Mouse (Mus musculus) B cell, adult (primary cell): ENCODE results near the gene Tle2. TPM values are rescaled to one million over a fixed set of nuclear protein-coding genes. Genes with fewer than 3 reads are reported as not detected.

Experiments
- total RNA-seq: library from RNA; stranded (reverse); gene quantifications from 4 replicates; pipeline ENCODE4 v1.2.4, GENCODE M21; 2023; ENCODE audit not compliant: inconsistent age

Gene Tle2
- 4.0 to 6.9 TPM (median 4.3 TPM) in 4 replicates for total RNA-seq

GRCm38 (mm10) chr10:81574081-81575056 is at the start of gene Tle2:
Tle2 (plus strand) TSS chr10:81574561.

GRCm38 (mm10) chr10:81545161-81545747 is 29.1 kb upstream of the Tle2 start, which contains the start of gene Gna11:
Gna11 (minus strand) TSS chr10:81545190.

DNA sequence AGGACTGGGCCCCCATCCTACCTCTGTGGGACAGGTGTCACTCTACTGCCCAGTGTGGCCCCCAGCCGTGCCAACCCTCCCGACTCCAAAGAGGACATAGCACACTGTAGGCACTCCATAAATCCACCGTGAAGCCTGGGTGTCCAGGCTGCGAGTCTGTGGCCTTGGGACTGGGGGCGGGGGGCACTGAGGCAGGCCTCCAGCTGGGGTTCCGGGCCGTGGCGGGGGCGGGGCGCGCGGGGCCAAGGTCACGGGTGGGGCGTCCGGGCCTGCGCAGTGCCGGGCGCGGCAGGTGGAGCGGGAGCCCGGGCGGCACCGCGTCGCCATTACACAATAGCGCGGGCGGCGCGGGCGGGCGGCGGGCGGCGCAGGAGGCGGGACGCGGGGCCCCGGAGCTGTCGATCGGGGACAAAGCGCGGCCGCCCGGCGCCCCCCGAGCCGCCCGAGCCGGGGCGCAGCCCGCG is 15.2 kb upstream of the Tle2 start, which contains the start of gene Aes:
TSS of gene Aes (plus strand) at position 326 of the 464 bp plus-strand sequence.

GRCm38 (mm10) chr10:81600738-81601203 is 26.4 kb downstream of the Tle2 start, which contains the start of gene Tle6:
Tle6 (minus strand) TSS chr10:81601073.

DNA sequence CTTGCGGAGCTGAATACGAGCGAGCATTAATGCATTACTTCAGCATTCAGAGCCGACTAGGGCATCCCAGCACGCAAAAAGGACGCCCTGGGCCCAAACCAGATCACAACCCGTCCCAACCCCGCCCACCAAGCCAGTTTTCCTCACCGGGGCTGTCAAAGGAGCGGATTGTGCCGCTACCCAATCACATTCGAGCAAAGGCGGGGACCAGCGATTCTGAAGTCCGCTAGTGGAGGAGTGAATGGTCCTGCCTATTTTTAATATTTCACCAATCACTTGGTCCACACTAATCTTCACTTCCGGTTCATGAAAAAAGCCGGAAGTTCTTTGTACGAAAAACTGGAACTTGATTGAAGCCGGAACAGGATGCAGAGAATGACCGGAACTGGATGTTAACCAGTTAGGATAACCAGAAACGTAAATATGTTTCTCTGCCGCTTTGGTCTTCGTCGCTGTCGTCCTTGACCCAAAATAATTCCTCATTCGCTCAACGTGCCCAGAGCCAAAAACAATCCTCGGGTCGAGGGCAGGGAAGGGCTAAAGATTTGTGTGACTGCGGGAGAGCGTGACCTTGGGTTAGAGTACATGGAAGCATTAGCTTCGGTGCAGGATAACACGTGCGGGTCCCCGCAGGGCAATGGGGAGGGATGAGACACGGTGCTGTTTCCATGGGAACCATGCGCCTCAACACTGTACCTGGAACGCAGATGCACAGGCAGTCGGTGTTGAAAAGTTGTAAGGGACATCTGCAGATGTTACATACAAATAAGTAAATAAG is 31.8 kb downstream of the Tle2 start, which contains the start of gene BC025920:
TSS of gene BC025920 (plus strand) at position 297 of the 778 bp plus-strand sequence.

DNA sequence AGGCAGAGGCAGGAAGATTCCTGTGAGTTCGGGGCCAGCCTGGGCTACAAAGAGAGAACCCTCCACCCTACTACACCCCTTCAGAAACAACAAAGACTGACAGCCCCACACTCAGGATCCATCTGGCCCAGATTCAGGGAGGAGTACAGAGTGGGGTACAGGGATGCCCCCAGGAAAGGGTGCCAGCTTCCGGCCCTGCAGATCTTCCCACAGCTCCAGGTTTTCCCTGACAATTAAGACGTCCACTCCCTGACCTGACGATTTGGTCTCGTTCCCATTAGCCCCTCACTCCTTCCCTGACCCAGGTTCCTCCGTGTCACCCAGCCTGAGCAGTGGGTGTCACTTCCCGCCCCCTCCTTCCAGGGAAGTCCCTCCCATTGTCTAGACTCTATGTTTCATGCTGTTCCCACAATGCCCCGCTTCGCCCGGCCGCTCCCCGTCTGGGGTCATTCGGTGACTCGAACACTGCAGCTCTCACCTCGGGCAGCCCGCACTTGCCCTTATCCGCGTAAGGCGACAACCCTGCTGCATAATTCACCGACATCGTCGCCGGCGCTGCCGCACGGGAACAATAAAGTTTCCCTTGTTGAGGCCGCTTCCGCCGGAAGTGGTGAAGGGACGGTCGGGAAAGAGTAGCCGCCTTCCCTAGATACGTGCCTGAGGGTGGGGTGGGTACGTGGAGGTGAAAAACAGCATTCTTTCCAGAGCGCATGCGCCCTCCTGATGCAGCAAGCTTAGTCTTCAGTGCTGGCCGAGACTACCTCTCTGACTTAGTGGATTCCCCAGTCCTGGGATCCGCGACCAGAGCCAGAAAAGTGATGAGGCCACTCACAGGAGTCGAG is 52.9 kb downstream of the Tle2 start, which contains the start of gene Sirt6:
TSS of gene Sirt6 (minus strand) at position 804 of the 842 bp plus-strand sequence.

GRCm38 (mm10) chr10:81628390-81628789 is 54.0 kb downstream of the Tle2 start, which contains the start of gene Ankrd24:
Ankrd24 (plus strand) TSS chr10:81628540.

Other genes with a start within 250 kb of the Tle2 start
- gene Tbxa2r, start 245.8 kb upstream of the Tle2 start, total RNA-seq: 3.0 to 4.6 TPM (median 3.8 TPM) in 4 replicates
- gene Gipc3, start 231.3 kb upstream of the Tle2 start, total RNA-seq: 0.42 to 1.0 TPM (median 0.82 TPM) in 4 replicates
- gene Hmg20b, start 224.1 kb upstream of the Tle2 start, total RNA-seq: 64.5 to 77.9 TPM (median 72.9 TPM) in 4 replicates
- 9.2 to 15.5 TPM (median 12.6 TPM) in 4 replicates for gene Mfsd12, start 217.1 kb upstream of the Tle2 start, total RNA-seq
- gene 4930404N11Rik, start 208.7 kb upstream of the Tle2 start, total RNA-seq: 5.8 to 7.9 TPM (median 7.7 TPM) in 4 replicates
- gene Fzr1, start 196.0 kb upstream of the Tle2 start, total RNA-seq: 38.8 to 48.3 TPM (median 46.2 TPM) in 4 replicates
- 33.2 to 44.7 TPM (median 38.4 TPM) in 4 replicates for gene Dohh, start 190.1 kb upstream of the Tle2 start, total RNA-seq
- 1.4 to 2.8 TPM (median 1.9 TPM) in 4 replicates for gene Gm48551, start 190.1 kb upstream of the Tle2 start, total RNA-seq
- gene Gm48552, start 185.6 kb upstream of the Tle2 start, total RNA-seq: 1.8 to 11.0 TPM (median 4.5 TPM) in 4 replicates
- 4.3 to 7.4 TPM (median 6.4 TPM) in 4 replicates for gene Smim24, start 181.5 kb upstream of the Tle2 start, total RNA-seq
- 15.2 to 21.2 TPM (median 16.2 TPM) in 4 replicates for gene Nfic, start 118.9 kb upstream of the Tle2 start, total RNA-seq
- 0.13 TPM in 1 of 4 replicates, not detected in the others for gene Celf5, start 91.9 kb upstream of the Tle2 start, total RNA-seq
- 110 to 118 TPM (median 115 TPM) in 4 replicates for gene Ncln, start 78.2 kb upstream of the Tle2 start, total RNA-seq
- gene S1pr4, start 74.4 kb upstream of the Tle2 start, total RNA-seq: 50.5 to 55.7 TPM (median 53.1 TPM) in 4 replicates
- 5.7 to 6.9 TPM (median 6.4 TPM) in 4 replicates for gene Gna15, start 50.3 kb upstream of the Tle2 start, total RNA-seq
- 21.6 to 29.7 TPM (median 24.6 TPM) in 4 replicates for gene Gna11, start 29.4 kb upstream of the Tle2 start, total RNA-seq
- gene Aes, start 15.1 kb upstream of the Tle2 start, total RNA-seq: 319 to 355 TPM (median 326 TPM) in 4 replicates
- 0.74 to 1.9 TPM (median 1.7 TPM) in 3 of 4 replicates, not detected in the other for gene Tle6, start 26.5 kb downstream of the Tle2 start, total RNA-seq
- gene BC025920, start 31.7 kb downstream of the Tle2 start, total RNA-seq: 2.0 to 4.7 TPM (median 2.9 TPM) in 4 replicates
- gene Sirt6, start 53.2 kb downstream of the Tle2 start, total RNA-seq: 18.6 to 26.0 TPM (median 23.9 TPM) in 4 replicates
- gene Ankrd24, start 54.0 kb downstream of the Tle2 start, total RNA-seq: 2.6 to 3.3 TPM (median 2.7 TPM) in 4 replicates
- 1.5 to 2.7 TPM (median 2.1 TPM) in 4 replicates for gene Gm10778, start 74.5 kb downstream of the Tle2 start, total RNA-seq
- 7.6 to 12.4 TPM (median 8.3 TPM) in 4 replicates for gene Zfp433, start 130.3 kb downstream of the Tle2 start, total RNA-seq
- gene Gm3055, start 196.6 kb downstream of the Tle2 start, total RNA-seq: 4.6 to 12.7 TPM (median 5.9 TPM) in 4 replicates
- 1.2 to 2.5 TPM (median 2.0 TPM) in 4 replicates for gene Gm4767, start 237.6 kb downstream of the Tle2 start, total RNA-seq